Mouse (Mus musculus) kidney, postnatal 0 days (tissue): ENCODE data around the gene Med15. TPM values are rescaled to one million over a fixed set of nuclear protein-coding genes. Genes with fewer than 3 reads are reported as not detected.

Source experiments
- ATAC-seq: fragments of 200-750 bp; cut with Nextera tagmentation; replicated peaks from 2 replicates; pipeline ENCODE4 v1.8.0; 2017; ENCODE audit warnings: low read depth, moderate number of reproducible peaks, moderate TSS enrichment, moderate library complexity; ENCODE audit not compliant: low FRiP score
- DNase-seq: peaks from one replicate; pipeline ENCODE4 v3.0.0-alpha.2; 2016; ENCODE audit warnings: low spot score
- H3K27ac ChIP-seq: fragments of 300-500 bp; sonication (generic); 2 replicates; pipeline ENCODE4 v1.5.1; 2014; ENCODE audit warnings: mild to moderate bottlenecking
- H3K27me3 ChIP-seq: fragments of 300-500 bp; sonication (generic); 2 replicates; pipeline ENCODE4 v1.6.1; 2014; ENCODE audit warnings: low read length, mixed read lengths; ENCODE audit not compliant: insufficient read depth
- H3K36me3 ChIP-seq: fragments of 300-500 bp; sonication (generic); 2 replicates; pipeline ENCODE4 v1.6.1; 2014; ENCODE audit warnings: low read length, mixed read lengths; ENCODE audit not compliant: insufficient read depth
- H3K4me1 ChIP-seq: fragments of 300-500 bp; sonication (generic); replicated peaks from 2 replicates; pipeline ENCODE4 v1.6.1; 2014; ENCODE audit warnings: antibody characterized with exemption, low read length, mixed read lengths; ENCODE audit not compliant: insufficient read depth
- H3K4me2 ChIP-seq: fragments of 300-500 bp; sonication (generic); 2 replicates; pipeline ENCODE4 v1.6.1; 2014; ENCODE audit warnings: mild to moderate bottlenecking, low read length, moderate library complexity, mixed read lengths
- H3K4me3 ChIP-seq: fragments of 300-500 bp; sonication (generic); replicated peaks from 2 replicates; pipeline ENCODE4 v1.5.1; 2014; ENCODE audit warnings: low read depth, low read length
- H3K9ac ChIP-seq: fragments of 300-500 bp; sonication (generic); 2 replicates; pipeline ENCODE4 v1.6.1; 2014; ENCODE audit warnings: low read depth, low read length
- H3K9me3 ChIP-seq: fragments of 300-500 bp; sonication (generic); replicated peaks from 2 replicates; pipeline ENCODE4 v1.6.1; 2016; ENCODE audit warnings: low read length, inconsistent platforms, mixed read lengths
- CTCF ChIP-seq: IDR thresholded peaks from 2 replicates; pipeline ENCODE4 v1.5.1; 2016; ENCODE audit warnings: antibody characterized with exemption, low read depth, mild to moderate bottlenecking, moderate library complexity
- WGBS: fragments of 180-500 bp; shearing (Covaris S2); extraction: QIAGEN DNeasy Blood & Tissue Kit; methylation state at CpG from one replicate; pipeline ENCODE4 v1.1.7; 2014; 5-methylcytosine and 5-hydroxymethylcytosine counted together
- polyA plus RNA-seq: library from polyadenylated mRNA; unstranded; fragments of >200 nt; fragmentation: Nextera tagmentation; extraction: Ambion mirVana; gene quantifications from 2 replicates; pipeline ENCODE4 v1.2.1, GENCODE M21; 2015

The Med15 gene
- polyA plus RNA-seq, 1 experiment from 2014 or later: 29.4 TPM

DNA sequence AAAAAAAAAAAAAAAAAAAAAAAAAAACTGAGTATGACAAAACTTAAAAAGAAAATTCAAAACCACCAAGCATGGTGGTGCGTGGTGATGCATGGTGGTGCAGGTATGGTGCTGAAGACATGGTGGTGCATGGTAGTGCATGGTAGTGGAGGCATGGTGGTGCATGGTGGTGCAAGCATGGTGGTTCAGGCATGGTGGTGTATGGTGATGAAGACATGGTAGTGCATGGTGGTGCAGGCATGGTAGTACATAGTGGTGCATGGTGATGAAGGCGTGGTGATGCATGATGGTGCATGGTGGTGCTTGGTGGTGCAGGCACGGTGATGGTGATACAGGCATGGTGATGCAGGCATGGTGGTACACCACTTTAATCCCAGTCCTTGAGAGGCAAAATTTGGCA lies 8.2 kb downstream of the Med15 start:
- Histone ChIP-seq H3K27ac (no peak overlapping the region), H3K36me3 (no peaks in the 10 kb centered on the region), H3K4me3 (no peak overlapping the region), H3K9me3 (no peaks in the 10 kb centered on the region), H3K9ac (no peak overlapping the region), H3K4me1 (peaks cover 8% of the 10 kb centered on the region), H3K27me3 (no peaks in the 10 kb centered on the region), H3K4me2 (no peak overlapping the region)
- ATAC-seq (no peak), DNase-seq (no peak)
- WGBS: 95% methylated on average over 3 of the region's 3 CpGs
- TF ChIP-seq CTCF: no peak

DNA sequence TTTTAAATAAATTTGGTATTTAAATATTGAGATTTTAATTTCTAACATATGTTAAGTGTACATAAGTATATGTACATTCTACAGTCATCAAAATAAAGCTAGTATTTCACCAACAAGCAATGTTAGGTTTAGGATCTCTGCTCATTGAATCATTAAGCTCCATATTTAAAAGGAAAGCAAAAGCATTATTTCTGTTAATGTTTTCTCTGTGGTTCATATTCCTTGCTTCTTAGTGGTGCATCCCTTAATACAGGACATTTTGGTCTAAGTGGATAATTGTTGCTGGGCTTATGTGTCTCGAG lies 9.4 kb downstream of the Med15 start:
- WGBS: 88% methylated on average over 1 of the region's 1 CpGs

DNA sequence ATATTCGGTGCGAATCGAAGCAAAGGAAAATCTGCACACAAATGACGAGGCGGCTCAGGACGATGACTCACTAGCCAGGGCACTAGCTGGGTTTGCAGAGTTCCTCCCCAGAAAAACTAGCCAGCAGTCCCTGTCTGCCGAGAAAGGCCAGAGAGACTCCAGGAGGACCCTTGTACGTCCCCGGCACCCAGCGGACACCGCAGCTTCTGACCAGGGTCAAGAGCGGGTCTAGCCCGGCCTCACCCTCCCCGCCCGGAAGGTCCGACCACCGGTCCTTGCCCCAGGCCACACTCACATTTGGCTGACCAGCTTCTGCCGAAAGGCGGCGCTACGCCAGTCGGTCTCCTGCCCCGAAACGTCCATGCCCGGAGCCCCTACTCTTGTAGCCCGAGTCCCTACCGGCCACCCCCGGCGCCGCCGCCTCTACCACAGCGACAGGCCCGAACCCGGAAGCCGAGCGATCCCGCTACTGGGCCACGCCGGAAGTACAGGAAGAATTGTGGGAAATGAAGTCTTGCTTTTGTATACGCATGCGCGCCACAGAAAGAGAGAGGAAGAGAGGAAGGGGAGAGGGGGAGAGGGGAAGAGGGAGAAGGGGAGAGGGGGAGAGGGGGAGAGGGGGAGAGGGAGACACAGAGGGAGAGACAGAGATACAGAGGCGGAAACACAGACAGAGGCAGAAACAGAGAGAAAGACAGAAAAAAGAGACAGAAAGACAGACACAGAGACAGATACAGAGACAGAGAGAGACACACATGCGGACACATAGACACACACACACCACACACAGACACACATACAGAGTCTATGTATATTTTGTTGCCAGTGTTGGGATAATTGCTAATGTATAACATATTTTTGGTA lies 10.0 kb downstream of the Med15 start:
- peak; percentile 63 for TF ChIP-seq CTCF
- peak overlapping the region; percentile 92 for H3K4me3 ChIP-seq
- peak; percentile 94 for ATAC-seq

More for the DNA sequence above, 9.4 kb downstream of the Med15 start:
- Histone ChIP-seq H3K4me2 (peak overlapping the region; percentile 94; the same call in 1 of the 2 replicates), H3K4me1 (peaks cover 8% of the 10 kb centered on the region), H3K9ac (no peak overlapping the region), H3K27me3 (no peaks in the 10 kb centered on the region), H3K9me3 (no peaks in the 10 kb centered on the region), H3K36me3 (no peaks in the 10 kb centered on the region), H3K27ac (no peak overlapping the region), H3K4me3 (no peak overlapping the region)
- no peak for DNase-seq
- no peak for TF ChIP-seq CTCF
- ATAC-seq: no peak

DNA sequence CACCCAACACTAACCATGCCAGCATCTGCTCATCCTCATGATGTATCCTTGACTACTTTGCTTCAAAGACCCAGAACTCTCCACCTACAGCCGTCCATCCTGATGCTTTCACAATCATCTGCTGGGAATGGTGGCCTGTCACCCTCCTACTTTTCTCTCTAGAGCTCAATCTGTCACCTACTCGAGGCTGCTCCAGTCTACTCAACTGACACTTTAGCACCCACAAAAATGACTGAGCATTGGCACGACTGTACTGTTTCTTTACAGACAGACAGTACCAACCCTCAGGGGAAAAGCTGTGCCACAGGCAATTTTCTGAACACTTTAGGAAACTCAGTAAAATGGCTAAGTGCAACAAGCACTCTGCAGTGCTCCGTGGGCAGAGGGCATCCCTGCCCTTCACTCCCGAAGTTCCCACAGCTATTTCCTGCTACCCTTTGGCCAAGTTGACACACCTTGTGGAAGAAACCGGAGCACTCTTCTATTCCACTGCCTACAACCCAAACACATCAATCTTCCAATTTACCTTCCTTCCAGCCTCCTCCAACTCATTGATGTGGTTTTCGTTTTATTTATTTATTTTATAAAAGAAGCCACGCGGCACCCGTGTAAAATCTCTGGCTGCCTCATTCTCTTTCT lies 10.8 kb downstream of the Med15 start:
- Histone ChIP-seq H3K4me3 (peak overlapping the region; percentile 92), H3K4me2 (peak overlapping the region; percentile 94), H3K4me1 (peaks cover 8% of the 10 kb centered on the region), H3K27me3 (no peaks in the 10 kb centered on the region), H3K36me3 (no peaks in the 10 kb centered on the region), H3K9ac (peak overlapping the region; percentile 91), H3K9me3 (no peaks in the 10 kb centered on the region), H3K27ac (peak overlapping the region; percentile 87)
- no peak for TF ChIP-seq CTCF
- ATAC-seq: no peak
- WGBS: 3% methylated on average over 10 of the region's 10 CpGs
- no peak for DNase-seq

More for the DNA sequence above, 10.0 kb downstream of the Med15 start:
- Histone ChIP-seq H3K27me3 (no peaks in the 10 kb centered on the region), H3K9ac (peak overlapping the region; percentile 91), H3K9me3 (no peaks in the 10 kb centered on the region), H3K36me3 (no peaks in the 10 kb centered on the region), H3K4me2 (peak overlapping the region; percentile 94), H3K27ac (peak overlapping the region; percentile 87), H3K4me1 (peaks cover 8% of the 10 kb centered on the region)
- DNase-seq: peak; percentile 98
- 2% methylated on average over 44 of the region's 44 CpGs for WGBS

DNA sequence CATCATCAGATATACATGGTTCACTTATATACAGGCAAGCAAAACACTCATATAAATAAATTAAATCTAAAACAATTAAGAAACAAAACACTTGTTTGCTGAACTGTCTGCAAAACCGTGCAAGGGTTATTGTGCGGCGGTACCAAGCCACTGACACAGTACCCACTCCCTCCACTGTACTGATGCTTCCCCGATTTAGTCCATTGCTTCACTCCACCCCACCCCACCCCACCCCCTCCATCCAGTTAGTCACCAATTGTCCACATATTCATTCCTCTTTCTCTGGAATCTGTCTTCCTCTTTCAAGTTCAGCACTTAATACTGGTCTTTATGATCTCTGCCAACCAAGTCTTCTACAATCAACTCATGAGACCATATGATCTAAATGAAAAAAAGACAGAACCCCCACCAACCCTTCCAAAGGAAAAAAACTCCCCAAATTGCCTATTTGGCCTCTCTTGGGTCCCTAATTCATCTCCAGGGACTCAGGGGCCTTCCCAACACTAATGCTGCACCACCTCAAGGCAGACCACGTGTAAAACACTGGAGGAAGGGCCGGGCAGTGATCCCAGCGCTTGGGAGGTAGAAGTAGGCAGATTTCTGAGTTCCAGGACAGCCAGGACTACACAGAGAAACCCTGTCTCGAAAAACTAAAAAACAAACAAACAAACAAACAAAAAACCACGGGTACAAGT lies 11.4 kb downstream of the Med15 start:
- no peaks in the 10 kb centered on the region for H3K9me3 ChIP-seq
- WGBS: 61% methylated on average over 9 of the region's 9 CpGs
- no peak overlapping the region; the same call in 1 of the 2 replicates for H3K4me3 ChIP-seq
- TF ChIP-seq CTCF: no peak
- DNase-seq (no peak), ATAC-seq (no peak)
- H3K4me2 ChIP-seq: peak overlapping the region; percentile 94
- no peak overlapping the region for H3K27ac ChIP-seq
- H3K36me3 ChIP-seq: no peaks in the 10 kb centered on the region; the same call in 1 of the 2 replicates
- H3K4me1 ChIP-seq: peaks cover 8% of the 10 kb centered on the region
- H3K9ac ChIP-seq: peak overlapping the region; percentile 91; the same call in 1 of the 2 replicates
- no peaks in the 10 kb centered on the region for H3K27me3 ChIP-seq

DNA sequence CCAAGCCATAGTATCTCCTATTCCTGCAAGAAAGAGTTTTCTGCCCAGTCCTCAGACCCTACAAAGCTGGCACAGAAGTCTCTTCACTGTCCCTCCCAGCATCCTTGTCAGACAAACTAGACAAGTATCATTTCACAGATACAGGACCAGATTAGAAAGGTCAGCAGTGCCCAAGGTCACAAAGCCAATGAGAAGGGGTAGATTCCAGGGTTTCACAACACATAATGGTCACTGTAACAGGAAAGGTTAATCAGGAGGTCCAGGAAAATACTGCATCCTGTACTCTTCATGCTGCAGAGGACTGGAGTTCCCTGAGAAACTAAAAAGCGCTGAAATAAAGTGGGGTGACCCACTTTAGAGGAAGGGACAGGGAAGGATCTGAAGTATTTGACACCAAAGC lies 14.9 kb downstream of the Med15 start:
- Histone ChIP-seq H3K27me3 (no peaks in the 10 kb centered on the region), H3K4me2 (no peak overlapping the region), H3K36me3 (no peaks in the 10 kb centered on the region; the same call in 1 of the 2 replicates), H3K9me3 (no peaks in the 10 kb centered on the region), H3K4me1 (peaks cover 8% of the 10 kb centered on the region), H3K4me3 (no peak overlapping the region), H3K9ac (no peak overlapping the region), H3K27ac (no peak overlapping the region)
- 75% methylated on average over 1 of the region's 1 CpGs for WGBS
- TF ChIP-seq CTCF: no peak
- DNase-seq (no peak), ATAC-seq (no peak)
